Mouse (Mus musculus) kidney, postnatal 0 days (tissue): ENCODE data around the gene Slc26a3. TPM values are rescaled to one million over a fixed set of nuclear protein-coding genes. Genes with fewer than 3 reads are reported as not detected.

Experiments used
- ATAC-seq: fragments of 200-750 bp; cut with Nextera tagmentation; replicated peaks from 2 replicates; pipeline ENCODE4 v1.8.0; 2017; ENCODE audit warnings: low read depth, moderate number of reproducible peaks, moderate TSS enrichment, moderate library complexity; ENCODE audit not compliant: low FRiP score
- DNase-seq: peaks from one replicate; pipeline ENCODE4 v3.0.0-alpha.2; 2016; ENCODE audit warnings: low spot score
- H3K27ac ChIP-seq: fragments of 300-500 bp; sonication (generic); 2 replicates; pipeline ENCODE4 v1.5.1; 2014; ENCODE audit warnings: mild to moderate bottlenecking
- H3K27me3 ChIP-seq: fragments of 300-500 bp; sonication (generic); 2 replicates; pipeline ENCODE4 v1.6.1; 2014; ENCODE audit warnings: low read length, mixed read lengths; ENCODE audit not compliant: insufficient read depth
- H3K36me3 ChIP-seq: fragments of 300-500 bp; sonication (generic); 2 replicates; pipeline ENCODE4 v1.6.1; 2014; ENCODE audit warnings: low read length, mixed read lengths; ENCODE audit not compliant: insufficient read depth
- H3K4me1 ChIP-seq: fragments of 300-500 bp; sonication (generic); replicated peaks from 2 replicates; pipeline ENCODE4 v1.6.1; 2014; ENCODE audit warnings: antibody characterized with exemption, low read length, mixed read lengths; ENCODE audit not compliant: insufficient read depth
- H3K4me2 ChIP-seq: fragments of 300-500 bp; sonication (generic); 2 replicates; pipeline ENCODE4 v1.6.1; 2014; ENCODE audit warnings: mild to moderate bottlenecking, low read length, moderate library complexity, mixed read lengths
- H3K4me3 ChIP-seq: fragments of 300-500 bp; sonication (generic); replicated peaks from 2 replicates; pipeline ENCODE4 v1.5.1; 2014; ENCODE audit warnings: low read depth, low read length
- H3K9ac ChIP-seq: fragments of 300-500 bp; sonication (generic); 2 replicates; pipeline ENCODE4 v1.6.1; 2014; ENCODE audit warnings: low read depth, low read length
- H3K9me3 ChIP-seq: fragments of 300-500 bp; sonication (generic); replicated peaks from 2 replicates; pipeline ENCODE4 v1.6.1; 2016; ENCODE audit warnings: low read length, inconsistent platforms, mixed read lengths
- CTCF ChIP-seq: IDR thresholded peaks from 2 replicates; pipeline ENCODE4 v1.5.1; 2016; ENCODE audit warnings: antibody characterized with exemption, low read depth, mild to moderate bottlenecking, moderate library complexity
- WGBS: fragments of 180-500 bp; shearing (Covaris S2); extraction: QIAGEN DNeasy Blood & Tissue Kit; methylation state at CpG from one replicate; pipeline ENCODE4 v1.1.7; 2014; 5-methylcytosine and 5-hydroxymethylcytosine counted together
- polyA plus RNA-seq: library from polyadenylated mRNA; unstranded; fragments of >200 nt; fragmentation: Nextera tagmentation; extraction: Ambion mirVana; gene quantifications from 2 replicates; pipeline ENCODE4 v1.2.1, GENCODE M21; 2015

The Slc26a3 gene
- polyA plus RNA-seq, 1 experiment from 2014 or later = 0.05 TPM

- peak; percentile 76 for DNase-seq
- no peaks in the 10 kb centered on the region for H3K4me1 ChIP-seq
- peak; percentile 84 for TF ChIP-seq CTCF
- no peak overlapping the region for H3K4me3 ChIP-seq
- no peak overlapping the region for H3K27ac ChIP-seq
- H3K27me3 ChIP-seq = no peaks in the 10 kb centered on the region
- ATAC-seq = no peak
- WGBS = 38% methylated on average over 6 of the region's 6 CpGs
- no peak overlapping the region for H3K9ac ChIP-seq
- H3K36me3 ChIP-seq = no peaks in the 10 kb centered on the region
- H3K9me3 ChIP-seq = no peaks in the 10 kb centered on the region
- H3K4me2 ChIP-seq = no peak overlapping the region
Measured at GRCm38 (mm10) chr12:31507718-31508364, 117.2 kb downstream of the Slc26a3 start.

GRCm38 (mm10) chr12:31508496-31508895, 117.8 kb downstream of the Slc26a3 start:
- H3K27me3 ChIP-seq = no peaks in the 10 kb centered on the region
- ATAC-seq (no peak), DNase-seq (no peak)
- no peaks in the 10 kb centered on the region for H3K36me3 ChIP-seq
- no peak overlapping the region for H3K27ac ChIP-seq
- 85% methylated on average over 6 of the region's 6 CpGs for WGBS
- no peak overlapping the region for H3K4me3 ChIP-seq
- no peak overlapping the region for H3K4me2 ChIP-seq
- H3K9me3 ChIP-seq = no peaks in the 10 kb centered on the region
- no peak for TF ChIP-seq CTCF
- no peaks in the 10 kb centered on the region for H3K4me1 ChIP-seq
- H3K9ac ChIP-seq = no peak overlapping the region

GRCm38 (mm10) chr12:31511218-31511617, 120.5 kb downstream of the Slc26a3 start:
- Histone ChIP-seq H3K27me3 (no peaks in the 10 kb centered on the region), H3K4me3 (no peak overlapping the region), H3K9ac (no peak overlapping the region), H3K4me2 (no peak overlapping the region), H3K27ac (no peak overlapping the region), H3K4me1 (no peaks in the 10 kb centered on the region), H3K9me3 (no peaks in the 10 kb centered on the region), H3K36me3 (no peaks in the 10 kb centered on the region)
- no peak for TF ChIP-seq CTCF
- 62% methylated on average over 5 of the region's 5 CpGs for WGBS
- DNase-seq (no peak), ATAC-seq (no peak)

GRCm38 (mm10) chr12:31512634-31513411, 122.2 kb downstream of the Slc26a3 start:
- H3K9ac ChIP-seq = no peak overlapping the region
- H3K4me1 ChIP-seq = no peaks in the 10 kb centered on the region
- 76% methylated on average over 14 of the region's 14 CpGs for WGBS
- H3K4me3 ChIP-seq = no peak overlapping the region
- no peaks in the 10 kb centered on the region for H3K36me3 ChIP-seq
- H3K27me3 ChIP-seq = no peaks in the 10 kb centered on the region
- DNase-seq = no peak
- H3K9me3 ChIP-seq = no peaks in the 10 kb centered on the region
- H3K27ac ChIP-seq = no peak overlapping the region
- no peak overlapping the region for H3K4me2 ChIP-seq
- ATAC-seq = no peak
- no peak for TF ChIP-seq CTCF

- Histone ChIP-seq H3K4me1 (no peaks in the 10 kb centered on the region), H3K4me3 (no peak overlapping the region), H3K36me3 (no peaks in the 10 kb centered on the region), H3K27me3 (no peaks in the 10 kb centered on the region), H3K9me3 (no peaks in the 10 kb centered on the region), H3K4me2 (no peak overlapping the region), H3K9ac (no peak overlapping the region), H3K27ac (no peak overlapping the region)
- DNase-seq (no peak), ATAC-seq (no peak)
- 68% methylated on average over 6 of the region's 6 CpGs for WGBS
- no peak for TF ChIP-seq CTCF
Measured at GRCm38 (mm10) chr12:31513724-31514503, 123.2 kb downstream of the Slc26a3 start.

- Histone ChIP-seq H3K9ac (no peak overlapping the region), H3K9me3 (no peaks in the 10 kb centered on the region), H3K27ac (no peak overlapping the region), H3K36me3 (no peaks in the 10 kb centered on the region), H3K4me2 (no peak overlapping the region), H3K4me3 (no peak overlapping the region), H3K4me1 (no peaks in the 10 kb centered on the region), H3K27me3 (no peaks in the 10 kb centered on the region)
- DNase-seq (peak; percentile 35), ATAC-seq (no peak)
- TF ChIP-seq CTCF = no peak
- 55% methylated on average over 6 of the region's 6 CpGs for WGBS
Measured at GRCm38 (mm10) chr12:31520119-31520518, 129.4 kb downstream of the Slc26a3 start.
